13 mouse cellular contexts compared by ENCODE assay signal in genomic region chr5:103726281-103726938, GRCm38 (mm10). TPM values are rescaled to one million over a fixed set of nuclear protein-coding genes. Genes with fewer than 3 reads are reported as not detected.
DNase-seq lines count a peak whose midpoint lies in the region; ATAC-seq and TF ChIP-seq lines count a peak whose summit lies in the region.
"Had no signal": no experiment of that assay in that cellular context is flagged by ENCODE, and none has a peak within 500 bp of the region (broad histone marks: within the 10 kb centered on the region; RNA-seq: fewer than 3 reads in every experiment).

No protein-coding gene starts in this region.

- H3K9me3 ChIP-seq in liver, postnatal 0 days (ENCODE audit: low read length) = no peaks in the 10 kb centered on the region
- no peaks in the 10 kb centered on the region for H3K9me3 ChIP-seq in liver, embryonic 11.5 days (ENCODE audit: control insufficient read depth, low read length)
- H3K9me3 ChIP-seq: heart, embryonic 12.5 days; kidney, embryonic 15.5 days had no signal

- TF ChIP-seq EP300 in liver, postnatal 0 days (IDR thresholded peaks at IDR 0.05; ENCODE audit: low read depth) = peak; percentile 50; the same call in 1 of the 2 replicates

- H3K36me3 ChIP-seq in liver, postnatal 0 days (replicated peaks; ENCODE audit: insufficient read depth, low read length) = no peaks in the 10 kb centered on the region
- no peaks in the 10 kb centered on the region for H3K36me3 ChIP-seq in liver, embryonic 11.5 days (ENCODE audit: control insufficient read depth, insufficient read depth, low read length)
- peaks cover 14% of the 10 kb centered on the region for H3K36me3 ChIP-seq in macrophage (ENCODE audit: inconsistent target)
- H3K36me3 ChIP-seq: heart, embryonic 12.5 days; kidney, embryonic 15.5 days had no signal

- H3K9ac ChIP-seq in liver, postnatal 0 days (replicated peaks) = no peak overlapping the region
- no peak overlapping the region for H3K9ac ChIP-seq in liver, embryonic 11.5 days (ENCODE audit: low read depth, low read length)
- H3K9ac ChIP-seq: forebrain, postnatal 0 days; heart, embryonic 12.5 days; kidney, embryonic 15.5 days had no signal

- DNase-seq in liver, postnatal 0 days = no peak
- DNase-seq in liver, embryonic 11.5 days (ENCODE audit: low spot score) = no peak
- peak; percentile 84 for DNase-seq in R1 (ENCODE audit: low read depth, low spot score)
- peak; percentile 96 for DNase-seq in thymus, postnatal 0 days (ENCODE audit: low spot score)
- DNase-seq in urinary bladder, postnatal 10 days (ENCODE audit: low spot score) = no peak
- DNase-seq in c-Kit-positive CD71-positive TER-119-positive erythroid progenitor cells, embryonic 14.5 days (ENCODE audit: low spot score) = no peak
- no peak for DNase-seq in kidney, adult 11 months
- DNase-seq: cerebellum, adult 8-10 months; forebrain, postnatal 0 days; right cerebral cortex, adult 18-20 months had no signal

- peaks cover 7% of the 10 kb centered on the region; the same call in 1 of the 2 replicates for H3K4me1 ChIP-seq in liver, postnatal 0 days (ENCODE audit: insufficient read depth)
- H3K4me1 ChIP-seq in liver, embryonic 11.5 days (replicated peaks; ENCODE audit: control insufficient read depth, insufficient read depth, low read length) = no peaks in the 10 kb centered on the region
- H3K4me1 ChIP-seq: heart, embryonic 12.5 days had no signal

- no peaks in the 10 kb centered on the region for H3K27me3 ChIP-seq in liver, postnatal 0 days (ENCODE audit: insufficient read depth, low read length)
- no peaks in the 10 kb centered on the region for H3K27me3 ChIP-seq in liver, embryonic 11.5 days (replicated peaks; ENCODE audit: control insufficient read depth, insufficient read depth, low read length)

- ATAC-seq in liver, postnatal 0 days = peak; percentile 70
- ATAC-seq in liver, embryonic 11.5 days (replicated peaks; ENCODE audit: low FRiP score) = no peak; the same call in 1 of the 2 replicates
- ATAC-seq: forebrain, postnatal 0 days had no signal

- no peak overlapping the region for H3K4me3 ChIP-seq in liver, postnatal 0 days (ENCODE audit: low read depth, low read length)
- no peak overlapping the region for H3K4me3 ChIP-seq in liver, embryonic 11.5 days (ENCODE audit: low read depth, low read length)
- H3K4me3 ChIP-seq in macrophage (ENCODE audit: inconsistent target) = no peak overlapping the region
- H3K4me3 ChIP-seq: heart, embryonic 12.5 days; kidney, embryonic 15.5 days had no signal

- TF ChIP-seq CTCF in liver, postnatal 0 days (IDR thresholded peaks at IDR 0.05; ENCODE audit: low read depth) = no peak

- H3K79me2 ChIP-seq in macrophage (ENCODE audit: inconsistent target) = peaks cover 100% of the 10 kb centered on the region

- peak overlapping the region; percentile 52 for H3K27ac ChIP-seq in liver, postnatal 0 days (ENCODE audit: low read depth)
- H3K27ac ChIP-seq in liver, embryonic 11.5 days (ENCODE audit: low read depth, low read length) = no peak overlapping the region
- peak overlapping the region; percentile 69 for H3K27ac ChIP-seq in macrophage
- H3K27ac ChIP-seq: kidney, embryonic 15.5 days had no signal

- H3K4me2 ChIP-seq in liver, postnatal 0 days (ENCODE audit: low read depth, low read length) = peak overlapping the region; percentile 1; the same call in 1 of the 2 replicates
- H3K4me2 ChIP-seq in liver, embryonic 11.5 days = no peak overlapping the region
- H3K4me2 ChIP-seq: heart, embryonic 12.5 days; kidney, embryonic 15.5 days had no signal

- WGBS in liver, postnatal 0 days (ENCODE audit: insufficient replicate concordance) = 53% methylated on average over 8 of the region's 8 CpGs
- 45% methylated on average over 8 of the region's 8 CpGs for WGBS in liver, embryonic 11.5 days
- 87% methylated on average over 8 of the region's 8 CpGs for WGBS in macrophage (ENCODE audit: missing documents)

RNA-seq across cellular contexts. Expression of gene Aff1, which starts 34.2 kb away (rescaled TPM):
- polyA plus RNA-seq in liver, postnatal 0 days (2015; fragmentation: Nextera tagmentation; extraction: Ambion mirVana) = 4.7 and 5.0 TPM in 2 replicates
- polyA plus RNA-seq in liver, embryonic 11.5 days (2014; fragmentation: Nextera tagmentation; extraction: Ambion mirVana) = 19.3 and 19.7 TPM in 2 replicates
- total RNA-seq in macrophage (2018; cell fraction: chromatin; rRNA removed) = 100 to 1,000 TPM; 203 to 938 (median 276) TPM
- total RNA-seq in macrophage (2018; cell fraction: cytosol; rRNA removed) = 100 to 1,000 TPM in 8 of 26 experiments, 10 to 100 TPM in 18; 80.4 to 132 (median 93.2) TPM
- 100 to 1,000 TPM; 134 to 711 (median 191) TPM for total RNA-seq in macrophage (2018; cell fraction: nucleus; rRNA removed)
- 46.6 to 51.5 TPM (median 46.7 TPM) in 3 replicates for polyA plus RNA-seq in macrophage (2018)
- 18.9 and 21.9 TPM in 2 replicates for polyA plus RNA-seq in thymus, postnatal 0 days (2015; fragmentation: Nextera tagmentation; extraction: Ambion mirVana)

Comparison
In these comparisons a context has a peak if more than half of its experiments do, and no peak if none do; other contexts are left out.
1. DNase-seq: peak in R1 (single experiment) and thymus, postnatal 0 days (single experiment); none in liver, postnatal 0 days (single experiment), liver, embryonic 11.5 days (single experiment), urinary bladder, postnatal 10 days (single experiment), c-Kit-positive CD71-positive TER-119-positive erythroid progenitor cells, embryonic 14.5 days (single experiment) and kidney, adult 11 months (single experiment).